Mouse (Mus musculus): Measurements from ENCODE around the gene Zdbf2.

- no peak for TF ChIP-seq ZNF384 (IDR thresholded peaks at IDR 0.05; ENCODE audit: low read depth, low read length)
- no peak for TF ChIP-seq HCFC1 (IDR thresholded peaks at IDR 0.05; ENCODE audit: borderline replicate concordance, insufficient read depth, low read length)
- TF ChIP-seq MAFK (IDR thresholded peaks at IDR 0.05; ENCODE audit: insufficient read depth, low read depth, low read length): no peak
Observed at GRCm38 (mm10) chr1:63263671-63264070, 9.4 kb upstream of the Zdbf2 start.
